Mouse (Mus musculus) fat pad, adult 2 months (tissue): ENCODE measurements around the gene Olfr325.
"Not testable (repeated sequence)": the region's sequence is repeated elsewhere in the genome, so short reads cannot be mapped to it uniquely, and the experiment has no call there.

ENCODE experiments used
- DNase-seq: peaks from one replicate; pipeline ENCODE4 v3.0.0-alpha.2; 2011; ENCODE audit warnings: low read depth, low spot score; ENCODE audit errors: extremely low read depth

Olfr325 gene

GRCm38 (mm10) chr11:58577430-58577829 lies at the start of gene Olfr325:
Gene Olfr325 (plus strand): TSS chr11:58577730.
- DNase-seq: no peak

GRCm38 (mm10) chr11:58534736-58535135 lies 42.8 kb upstream of the Olfr325 start, which contains the start of gene Olfr330:
Gene Olfr330 (minus strand): TSS chr11:58534836.
- DNase-seq: not testable (repeated sequence)

- no peak for DNase-seq
Observed at GRCm38 (mm10) chr11:58546322-58546721, 31.2 kb upstream of the Olfr325 start, which contains the start of gene Olfr329-ps. Gene Olfr329-ps (minus strand): TSS chr11:58546422.

GRCm38 (mm10) chr11:58555536-58555935 lies 22.0 kb upstream of the Olfr325 start, which contains the start of gene Olfr328:
Gene Olfr328 (minus strand): TSS chr11:58555636.
- no peak for DNase-seq

- DNase-seq: no peak
Observed at GRCm38 (mm10) chr11:58570405-58570804, 7.1 kb upstream of the Olfr325 start, which contains the start of gene Olfr224. Gene Olfr224 (minus strand): TSS chr11:58570553.

GRCm38 (mm10) chr11:58578636-58579035 lies 1.1 kb downstream of the Olfr325 start:
- no peak for DNase-seq

- no peak for DNase-seq
Observed at GRCm38 (mm10) chr11:58587898-58588348, 10.4 kb downstream of the Olfr325 start.

GRCm38 (mm10) chr11:58588620-58589250 lies 11.2 kb downstream of the Olfr325 start:
- DNase-seq: no peak

- DNase-seq: no peak
Observed at GRCm38 (mm10) chr11:58594814-58595213, 17.3 kb downstream of the Olfr325 start, which contains the start of gene Olfr324. Gene Olfr324 (plus strand): TSS chr11:58595114.

GRCm38 (mm10) chr11:58597837-58598236 lies 20.3 kb downstream of the Olfr325 start:
- no peak for DNase-seq

- no peak for DNase-seq
Observed at GRCm38 (mm10) chr11:58602062-58602461, 24.5 kb downstream of the Olfr325 start.

- no peak for DNase-seq
Observed at GRCm38 (mm10) chr11:58602800-58603560, 25.4 kb downstream of the Olfr325 start.

- DNase-seq: no peak
Observed at GRCm38 (mm10) chr11:58604688-58605087, 27.2 kb downstream of the Olfr325 start.

- no peak for DNase-seq
Observed at GRCm38 (mm10) chr11:58605228-58605627, 27.7 kb downstream of the Olfr325 start.

GRCm38 (mm10) chr11:58606177-58606919 lies 28.8 kb downstream of the Olfr325 start:
- no peak for DNase-seq

GRCm38 (mm10) chr11:58607030-58607429 lies 29.5 kb downstream of the Olfr325 start:
- DNase-seq: no peak

GRCm38 (mm10) chr11:58613359-58613758 lies 35.8 kb downstream of the Olfr325 start:
- DNase-seq: no peak

GRCm38 (mm10) chr11:58614526-58614925 lies 37.0 kb downstream of the Olfr325 start:
- DNase-seq: no peak

GRCm38 (mm10) chr11:58615975-58616374 lies 38.4 kb downstream of the Olfr325 start, which contains the start of gene 2210407C18Rik:
Gene 2210407C18Rik (minus strand): TSS chr11:58616075.
- DNase-seq: no peak

GRCm38 (mm10) chr11:58618369-58618768 lies 40.8 kb downstream of the Olfr325 start:
- DNase-seq: no peak

GRCm38 (mm10) chr11:58618793-58619192 lies 41.3 kb downstream of the Olfr325 start:
- no peak for DNase-seq
